Mouse (Mus musculus): ENCODE results near the gene Nemp1. TPM values are rescaled to one million over a fixed set of nuclear protein-coding genes. Genes with fewer than 3 reads are reported as not detected.

Gene Nemp1
- total RNA-seq, 1 experiment from 2014 or later = 43.0 TPM

DNA sequence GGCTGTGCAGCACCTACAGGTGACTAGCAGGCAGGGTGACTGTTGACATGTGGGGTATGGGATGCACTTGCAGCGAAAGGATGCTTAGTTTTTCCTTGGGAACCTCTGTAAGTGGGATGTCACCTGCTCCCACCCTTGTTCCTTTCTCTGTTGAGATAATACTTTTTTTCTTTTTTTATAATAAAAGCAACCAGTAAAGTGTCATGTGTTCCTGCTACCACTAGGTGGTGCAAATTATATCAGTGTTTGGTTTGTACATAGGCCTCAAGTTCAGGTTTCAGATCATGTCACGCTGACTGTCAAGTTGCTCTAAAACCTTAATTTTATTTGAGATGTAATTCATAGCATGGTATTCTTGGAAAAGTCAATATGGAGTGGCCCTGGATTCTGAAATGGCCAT is 27.9 kb downstream of the Nemp1 start:
- ATAC-seq (replicated peaks in 1 of 2; ENCODE audit: insufficient read depth in 1 of 2, low FRiP score in 2 of 2, low TSS enrichment in 1 of 2, low read depth in 1 of 2, poor library complexity in 2 of 2, severe bottlenecking in 2 of 2) = peak; percentile 62 to 73; a peak in 3 of 4 replicates

DNA sequence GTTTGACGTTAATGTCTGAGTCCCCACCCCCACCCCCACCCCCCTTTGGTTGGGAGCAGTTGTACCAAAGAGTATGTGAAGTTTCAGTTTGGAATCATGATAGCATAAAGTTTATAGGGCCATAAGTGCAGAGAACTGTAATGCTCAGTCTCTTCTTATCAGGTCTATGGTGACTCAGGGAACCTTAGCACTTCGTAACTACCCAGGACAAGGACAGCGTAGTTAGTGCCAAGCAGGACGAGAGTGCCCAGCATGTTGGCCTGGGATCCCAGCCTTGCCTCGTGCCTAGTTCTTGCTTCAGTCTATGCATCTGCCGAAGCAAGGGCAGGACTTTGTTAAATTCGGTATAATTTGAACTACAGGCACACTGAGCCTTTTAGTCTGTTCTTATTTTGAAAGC is 29.1 kb downstream of the Nemp1 start:
- ATAC-seq (replicated peaks in 1 of 2; ENCODE audit: insufficient read depth in 1 of 2, low FRiP score in 2 of 2, low TSS enrichment in 1 of 2, low read depth in 1 of 2, poor library complexity in 2 of 2, severe bottlenecking in 2 of 2) = no peak

DNA sequence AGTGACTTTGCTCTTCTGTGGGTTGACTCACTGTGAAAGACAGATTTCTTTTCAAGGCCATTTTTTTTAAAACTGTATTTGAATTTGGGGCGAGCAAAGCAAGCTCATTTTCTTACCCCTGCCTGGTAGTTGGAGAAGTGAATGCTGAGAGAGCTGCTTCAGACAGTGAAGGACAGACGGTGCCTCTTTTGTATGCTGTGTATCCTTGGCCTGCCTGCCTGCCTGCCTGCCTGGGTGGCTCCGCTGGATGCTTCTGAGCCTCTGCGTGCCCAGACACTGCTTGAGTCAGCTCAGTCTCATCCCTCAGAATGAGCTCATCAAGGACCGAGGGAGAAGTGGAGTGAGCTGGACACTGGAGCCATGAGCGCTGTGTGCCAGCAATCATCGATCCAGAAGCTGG is 32.3 kb downstream of the Nemp1 start:
- no peak for ATAC-seq (replicated peaks in 1 of 2; ENCODE audit: insufficient read depth in 1 of 2, low FRiP score in 2 of 2, low TSS enrichment in 1 of 2, low read depth in 1 of 2, poor library complexity in 2 of 2, severe bottlenecking in 2 of 2)

DNA sequence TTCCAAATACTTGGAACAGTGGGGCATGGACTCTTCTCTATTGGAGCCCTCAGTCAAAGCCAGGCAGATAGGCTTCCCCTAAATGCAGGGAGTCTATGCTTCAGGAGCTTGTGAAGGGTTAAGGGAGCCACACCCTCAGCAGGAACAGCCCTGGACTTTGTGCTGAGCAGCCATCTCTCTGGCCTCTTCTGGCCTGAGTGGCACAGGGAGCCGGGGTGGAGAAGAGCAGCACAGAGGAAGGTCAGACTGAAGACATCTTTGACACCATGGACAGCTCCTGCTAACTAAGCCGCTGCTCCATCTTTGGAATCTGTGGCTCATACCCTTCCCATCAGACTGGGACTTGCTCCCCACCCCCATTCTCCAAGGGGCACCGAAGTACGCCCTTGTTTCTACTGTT is 36.6 kb downstream of the Nemp1 start:
- ATAC-seq (replicated peaks in 1 of 2; ENCODE audit: insufficient read depth in 1 of 2, low FRiP score in 2 of 2, low TSS enrichment in 1 of 2, low read depth in 1 of 2, poor library complexity in 2 of 2, severe bottlenecking in 2 of 2) = no peak

DNA sequence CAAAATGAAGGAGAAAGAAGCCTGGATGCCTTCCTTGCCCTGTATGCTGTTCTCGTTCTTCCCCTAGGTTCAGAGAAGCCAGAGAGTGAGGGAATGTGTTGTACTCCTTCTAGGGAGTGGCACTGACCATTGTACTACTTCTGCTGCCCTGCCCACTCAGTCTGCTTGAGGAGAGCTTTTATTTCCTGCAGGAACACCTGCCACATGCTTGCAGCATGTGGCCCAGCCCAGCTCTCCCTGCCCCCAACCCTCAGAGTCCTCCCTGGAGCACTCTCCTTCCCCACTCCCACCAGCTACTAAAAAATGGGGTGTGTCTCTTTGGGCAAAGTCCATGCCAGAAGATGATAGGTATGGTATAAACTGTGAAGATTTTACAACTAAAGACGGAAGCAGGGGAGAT is 37.6 kb downstream of the Nemp1 start:
- ATAC-seq (replicated peaks in 1 of 2; ENCODE audit: insufficient read depth in 1 of 2, low FRiP score in 2 of 2, low TSS enrichment in 1 of 2, low read depth in 1 of 2, poor library complexity in 2 of 2, severe bottlenecking in 2 of 2) = no peak

DNA sequence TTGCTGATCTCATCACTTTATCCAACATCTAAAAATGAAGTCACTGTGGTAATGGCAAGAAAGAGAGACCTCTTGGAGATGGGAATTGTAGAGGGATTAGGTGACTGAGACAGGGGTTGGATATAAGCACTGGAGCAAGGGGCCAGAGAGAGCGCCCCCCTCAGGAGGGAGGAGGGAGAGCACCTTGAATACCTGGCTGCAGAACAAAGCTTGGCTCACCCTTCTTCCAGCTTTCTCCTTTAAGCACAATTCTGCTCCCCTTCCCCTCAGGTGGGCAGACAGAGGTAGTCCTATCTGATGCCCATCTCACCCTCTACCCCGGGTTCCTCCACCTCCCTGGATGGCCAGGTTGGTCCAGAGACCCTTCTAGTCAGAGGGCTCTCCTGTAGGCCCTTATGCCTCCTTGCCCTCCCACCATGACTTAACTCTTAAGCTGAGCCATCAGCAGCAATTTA is 38.1 kb downstream of the Nemp1 start, which contains the start of gene Myo1a:
Gene Myo1a, plus strand, starts transcription at position 405 of the 455 bp plus-strand sequence.
- no peak for ATAC-seq (replicated peaks in 1 of 2; ENCODE audit: insufficient read depth in 1 of 2, low FRiP score in 2 of 2, low TSS enrichment in 1 of 2, low read depth in 1 of 2, poor library complexity in 2 of 2, severe bottlenecking in 2 of 2)

DNA sequence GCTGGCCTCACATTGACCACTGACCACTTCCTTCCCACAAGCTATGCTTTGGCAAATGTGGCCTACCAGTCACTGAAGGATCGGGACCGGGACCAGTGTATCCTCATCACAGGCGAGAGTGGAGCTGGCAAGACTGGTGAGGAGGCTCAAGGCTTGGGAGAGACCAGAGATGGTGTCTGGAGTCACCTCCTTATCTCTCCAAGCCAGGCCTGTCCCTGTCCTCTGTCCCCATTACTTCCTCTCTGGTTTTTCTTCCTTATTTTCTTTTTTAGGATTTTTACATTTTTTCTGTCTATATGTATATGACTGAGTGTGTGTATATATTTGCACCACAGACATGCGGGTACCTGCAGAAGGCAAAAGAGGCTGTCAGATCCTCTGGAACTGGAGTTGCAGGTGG is 39.1 kb downstream of the Nemp1 start:
- no peak for ATAC-seq (replicated peaks in 1 of 2; ENCODE audit: insufficient read depth in 1 of 2, low FRiP score in 2 of 2, low TSS enrichment in 1 of 2, low read depth in 1 of 2, poor library complexity in 2 of 2, severe bottlenecking in 2 of 2)

DNA sequence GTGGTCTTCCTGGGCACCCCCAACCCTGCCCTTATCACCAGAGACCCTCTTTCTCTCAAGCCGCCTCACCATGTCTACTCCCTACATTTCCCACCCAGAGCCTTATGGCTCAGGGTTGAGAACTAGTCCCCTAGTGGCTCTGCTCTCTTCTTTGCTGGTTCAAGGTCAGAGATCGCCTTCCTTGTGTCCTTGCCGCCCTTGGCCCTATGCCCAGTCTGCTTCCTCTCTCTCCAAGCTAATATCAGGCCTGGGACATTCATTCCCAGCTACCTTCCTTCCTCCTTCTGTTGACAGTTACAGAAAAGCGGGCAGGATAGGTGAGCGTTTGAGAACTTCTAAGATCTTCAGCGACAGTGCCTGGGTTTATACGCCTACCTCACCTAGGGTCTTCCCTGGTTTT is 41.0 kb downstream of the Nemp1 start:
- ATAC-seq (replicated peaks in 1 of 2; ENCODE audit: insufficient read depth in 1 of 2, low FRiP score in 2 of 2, low TSS enrichment in 1 of 2, low read depth in 1 of 2, poor library complexity in 2 of 2, severe bottlenecking in 2 of 2) = no peak

DNA sequence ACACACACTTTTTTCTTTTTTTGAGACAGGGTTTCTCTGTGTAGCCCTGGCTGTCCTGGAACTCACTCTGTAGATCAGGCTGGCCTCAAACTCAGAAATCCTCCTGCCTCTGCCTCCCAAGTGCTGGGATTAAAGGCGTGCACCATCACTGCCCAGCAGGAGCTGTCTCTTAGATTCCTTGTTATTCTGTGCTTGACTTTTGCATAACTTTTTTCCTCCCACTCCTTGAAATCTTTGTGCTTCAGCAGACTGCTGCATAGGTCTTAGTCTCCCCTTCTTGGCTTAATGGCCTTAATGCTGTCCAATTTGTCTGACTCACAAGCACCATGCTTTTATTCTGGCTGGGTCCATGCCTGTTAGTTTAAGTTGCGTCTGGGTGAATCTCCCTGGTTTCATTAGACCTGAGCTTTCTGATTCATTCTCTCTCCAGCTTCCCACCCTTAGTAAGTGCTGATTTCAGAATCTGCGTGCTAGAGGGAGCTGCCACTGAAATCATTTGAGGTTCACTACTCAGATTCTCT is 42.2 kb downstream of the Nemp1 start:
- no peak for ATAC-seq (replicated peaks in 1 of 2; ENCODE audit: insufficient read depth in 1 of 2, low FRiP score in 2 of 2, low TSS enrichment in 1 of 2, low read depth in 1 of 2, poor library complexity in 2 of 2, severe bottlenecking in 2 of 2)

DNA sequence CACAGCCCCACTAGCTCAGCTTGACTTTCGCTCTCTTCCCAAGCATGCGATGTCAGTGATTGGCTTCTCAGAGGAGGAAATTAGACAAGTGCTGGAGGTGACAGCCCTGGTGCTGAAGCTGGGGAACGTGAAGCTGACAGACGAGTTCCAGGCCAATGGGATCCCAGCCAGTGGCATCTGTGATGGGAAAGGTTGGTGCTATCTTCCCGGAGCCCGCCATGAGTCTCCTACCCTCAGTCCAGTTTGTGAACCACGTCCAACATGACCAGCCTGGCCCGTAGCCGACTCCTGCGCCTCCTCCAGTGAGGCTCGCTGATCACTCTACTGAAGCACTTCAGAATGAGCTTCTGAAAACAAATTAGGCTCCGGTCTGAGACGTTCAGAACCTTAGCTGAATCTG is 43.6 kb downstream of the Nemp1 start:
- no peak for ATAC-seq (replicated peaks in 1 of 2; ENCODE audit: insufficient read depth in 1 of 2, low FRiP score in 2 of 2, low TSS enrichment in 1 of 2, low read depth in 1 of 2, poor library complexity in 2 of 2, severe bottlenecking in 2 of 2)

DNA sequence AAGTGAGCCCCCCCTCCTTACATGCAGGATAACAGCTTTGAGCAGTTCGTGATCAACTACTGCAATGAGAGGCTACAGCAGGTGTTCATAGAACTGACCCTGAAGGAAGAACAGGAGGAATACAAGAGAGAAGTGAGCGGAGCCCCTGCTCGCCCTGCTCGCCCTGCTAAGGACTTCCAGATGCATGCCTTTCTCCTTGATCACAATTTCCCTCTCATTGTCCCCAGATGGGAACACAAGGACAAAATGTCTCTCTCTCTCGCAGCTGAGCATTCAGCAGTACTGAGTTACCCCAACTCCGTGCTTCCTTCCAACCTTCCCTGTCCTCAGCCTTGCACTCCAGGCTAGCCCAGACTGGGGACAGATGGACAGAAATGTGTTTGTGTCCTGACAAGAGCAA is 46.0 kb downstream of the Nemp1 start:
- no peak for ATAC-seq (replicated peaks in 1 of 2; ENCODE audit: insufficient read depth in 1 of 2, low FRiP score in 2 of 2, low TSS enrichment in 1 of 2, low read depth in 1 of 2, poor library complexity in 2 of 2, severe bottlenecking in 2 of 2)

DNA sequence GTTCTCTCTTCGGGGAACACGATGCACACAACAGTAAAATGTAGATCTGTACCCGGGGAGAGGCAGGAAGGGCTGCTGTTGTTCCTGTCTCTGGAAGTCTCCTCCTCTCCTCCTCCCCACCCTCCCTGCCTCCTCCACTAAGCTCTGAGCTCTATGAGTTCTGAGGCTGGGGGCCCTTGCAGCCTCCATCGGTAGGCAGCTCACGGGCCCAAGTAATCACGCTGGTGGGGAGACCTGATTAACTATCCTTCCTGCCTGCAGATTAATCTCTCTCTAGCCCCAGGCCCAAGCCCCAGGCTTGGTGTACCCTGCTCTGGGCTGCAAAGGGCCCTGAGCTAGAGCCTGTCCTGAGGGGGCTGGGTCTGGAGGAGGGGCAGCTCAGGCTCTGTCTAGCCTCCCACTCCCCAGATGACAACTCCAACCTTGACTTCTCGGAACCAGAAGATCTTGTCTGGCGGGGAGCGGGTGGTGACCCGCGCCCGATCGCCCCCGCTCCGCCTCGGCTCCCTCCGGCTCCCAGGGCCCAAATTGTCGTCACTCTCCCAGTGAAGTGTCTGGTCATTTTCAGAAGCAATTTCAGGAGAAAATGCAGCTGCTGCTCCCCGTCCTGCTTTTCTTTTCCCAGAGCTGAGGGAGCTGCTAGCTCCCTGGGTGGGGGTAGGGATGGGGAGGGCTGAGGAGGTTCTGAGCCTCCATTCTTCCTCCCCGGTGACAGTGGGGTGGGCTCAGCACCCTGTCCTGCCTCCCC is 55.1 kb downstream of the Nemp1 start:
- no peak for ATAC-seq (replicated peaks in 1 of 2; ENCODE audit: insufficient read depth in 1 of 2, low FRiP score in 2 of 2, low TSS enrichment in 1 of 2, low read depth in 1 of 2, poor library complexity in 2 of 2, severe bottlenecking in 2 of 2)

DNA sequence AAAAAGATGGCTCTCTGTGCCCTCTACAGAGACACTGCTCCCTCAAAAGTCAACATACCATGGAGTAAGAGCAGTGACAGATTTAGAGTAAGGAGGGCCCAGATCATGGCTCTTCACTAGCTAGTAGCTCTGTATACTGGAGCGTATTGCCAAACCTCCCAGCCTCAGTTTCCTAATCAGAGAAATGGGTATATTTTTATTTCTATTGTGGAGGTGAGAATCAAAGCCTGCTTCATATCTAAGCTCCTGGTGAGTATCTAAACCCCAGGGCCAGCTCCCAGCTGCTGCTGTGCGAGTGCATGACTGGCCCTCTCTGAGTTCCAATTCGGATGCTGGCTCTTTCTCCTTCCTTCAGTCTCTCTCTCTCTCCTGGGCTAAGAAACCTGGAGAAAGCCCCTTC is 57.5 kb downstream of the Nemp1 start, which contains the start of gene Tac2:
Gene Tac2, plus strand, starts transcription at position 301 of the 400 bp plus-strand sequence.
- ATAC-seq (replicated peaks in 1 of 2; ENCODE audit: insufficient read depth in 1 of 2, low FRiP score in 2 of 2, low TSS enrichment in 1 of 2, low read depth in 1 of 2, poor library complexity in 2 of 2, severe bottlenecking in 2 of 2) = no peak

DNA sequence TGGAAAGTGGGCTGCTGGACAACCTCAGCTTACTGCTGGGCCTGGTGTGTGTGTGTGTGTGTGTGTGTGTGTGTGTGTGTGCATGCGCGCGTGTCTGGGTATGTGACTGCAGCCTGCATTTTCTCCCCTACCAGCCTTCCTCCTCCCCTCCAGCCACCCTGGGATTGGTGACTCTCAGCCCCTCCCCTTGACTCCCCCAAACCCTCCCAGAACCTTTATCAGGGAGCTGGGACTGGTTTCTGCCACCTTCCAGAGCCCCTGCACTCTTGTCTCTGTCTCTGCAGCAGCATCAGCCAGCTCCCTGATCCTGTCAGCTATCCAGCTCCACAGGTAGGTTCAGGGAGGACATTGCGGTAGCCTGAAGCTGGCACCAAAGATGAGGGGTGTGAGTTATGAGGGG is 58.4 kb downstream of the Nemp1 start:
- no peak for ATAC-seq (replicated peaks in 1 of 2; ENCODE audit: insufficient read depth in 1 of 2, low FRiP score in 2 of 2, low TSS enrichment in 1 of 2, low read depth in 1 of 2, poor library complexity in 2 of 2, severe bottlenecking in 2 of 2)

DNA sequence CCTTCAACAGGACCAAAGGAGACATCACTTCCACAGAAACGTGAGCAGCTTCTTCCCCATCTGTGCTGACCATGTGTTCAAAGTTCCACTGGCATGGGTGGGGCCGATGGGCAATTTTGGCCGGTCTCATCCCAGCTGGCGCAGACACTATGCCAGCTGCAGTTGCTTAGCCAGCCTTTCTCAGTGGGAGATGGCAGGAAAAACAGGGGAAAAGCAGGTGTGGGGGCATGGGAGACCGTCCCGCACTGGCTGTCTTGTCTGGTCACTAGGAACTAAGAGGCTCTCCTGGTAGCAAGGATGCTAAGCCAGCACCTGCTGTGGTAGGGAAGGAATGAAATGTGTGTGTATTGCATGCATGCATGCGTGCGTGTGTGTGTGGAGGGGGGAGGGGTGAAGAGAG is 61.7 kb downstream of the Nemp1 start:
- no peak for ATAC-seq (replicated peaks in 1 of 2; ENCODE audit: insufficient read depth in 1 of 2, low FRiP score in 2 of 2, low TSS enrichment in 1 of 2, low read depth in 1 of 2, poor library complexity in 2 of 2, severe bottlenecking in 2 of 2)

DNA sequence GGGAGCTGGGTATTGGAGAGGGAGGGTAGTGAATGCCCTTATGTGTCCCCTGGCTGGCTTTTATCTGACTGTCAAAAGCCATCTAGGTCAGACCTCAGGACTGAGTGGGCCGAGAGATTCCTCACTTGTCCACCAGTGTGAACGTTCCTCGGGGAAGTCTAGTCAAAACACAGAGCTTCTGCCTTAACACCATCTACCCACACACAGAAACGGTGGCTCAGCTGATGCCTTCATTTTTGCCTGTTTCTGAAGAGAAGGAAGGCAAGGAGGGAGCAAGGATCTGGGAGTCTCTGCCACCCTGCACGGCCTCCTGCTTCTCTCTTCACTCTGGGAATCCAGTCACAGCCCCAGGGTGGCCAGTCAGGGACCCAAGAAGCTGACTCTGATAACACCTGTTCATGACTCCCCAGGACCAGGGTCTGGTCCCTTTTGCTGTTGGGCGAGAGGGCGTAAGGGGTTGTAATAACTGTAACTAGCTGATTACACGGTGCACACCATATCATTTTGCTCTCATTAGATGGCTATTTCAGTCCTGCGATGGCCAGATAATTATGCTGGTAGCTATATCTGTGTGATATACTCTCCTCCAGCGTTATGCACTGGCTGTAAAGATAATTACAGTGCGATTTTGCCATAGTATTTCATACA is 63.7 kb downstream of the Nemp1 start:
- ATAC-seq (replicated peaks in 1 of 2; ENCODE audit: insufficient read depth in 1 of 2, low FRiP score in 2 of 2, low TSS enrichment in 1 of 2, low read depth in 1 of 2, poor library complexity in 2 of 2, severe bottlenecking in 2 of 2) = peak in 1 of 2 experiments; percentile 4; a peak in 1 of 4 replicates

DNA sequence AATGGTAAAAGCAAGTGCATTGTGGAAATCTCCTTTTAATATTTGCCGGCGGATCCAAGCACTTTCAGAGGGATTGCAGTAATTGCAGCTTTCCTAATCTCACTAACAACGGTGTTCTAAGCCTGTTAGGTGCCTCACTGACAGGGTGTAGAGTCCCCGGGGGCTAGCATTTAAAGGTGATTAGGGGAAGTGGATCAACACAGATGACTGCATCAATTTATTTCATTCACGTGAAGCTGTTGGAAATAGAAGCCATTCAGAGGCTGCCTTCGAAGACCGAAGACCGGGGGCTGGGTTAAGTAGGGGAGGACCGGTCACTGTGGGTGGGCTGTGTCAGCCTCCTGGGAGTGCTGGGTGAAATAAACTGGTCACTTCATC is 64.2 kb downstream of the Nemp1 start:
- no peak for ATAC-seq (replicated peaks in 1 of 2; ENCODE audit: insufficient read depth in 1 of 2, low FRiP score in 2 of 2, low TSS enrichment in 1 of 2, low read depth in 1 of 2, poor library complexity in 2 of 2, severe bottlenecking in 2 of 2)

DNA sequence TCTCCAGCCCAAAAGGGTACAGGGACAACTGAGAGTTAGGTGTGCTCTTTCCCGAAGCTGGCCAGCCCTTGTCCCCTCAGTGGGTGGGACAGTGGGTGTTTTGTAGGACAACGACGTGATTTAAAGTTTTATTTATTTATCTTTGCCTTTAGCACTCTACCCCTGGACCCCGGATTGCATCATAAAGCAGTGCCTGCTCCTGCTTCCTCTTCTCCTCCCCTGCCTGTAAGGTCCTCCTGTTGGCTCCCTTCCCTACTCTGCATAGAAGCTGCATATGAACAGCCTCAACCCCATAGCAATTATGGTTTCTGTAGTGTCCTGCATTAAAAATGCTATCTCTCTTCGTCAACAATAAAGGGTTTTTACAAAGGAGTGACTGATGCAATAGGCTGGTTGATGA is 64.7 kb downstream of the Nemp1 start:
- ATAC-seq (replicated peaks in 1 of 2; ENCODE audit: insufficient read depth in 1 of 2, low FRiP score in 2 of 2, low TSS enrichment in 1 of 2, low read depth in 1 of 2, poor library complexity in 2 of 2, severe bottlenecking in 2 of 2) = no peak

DNA sequence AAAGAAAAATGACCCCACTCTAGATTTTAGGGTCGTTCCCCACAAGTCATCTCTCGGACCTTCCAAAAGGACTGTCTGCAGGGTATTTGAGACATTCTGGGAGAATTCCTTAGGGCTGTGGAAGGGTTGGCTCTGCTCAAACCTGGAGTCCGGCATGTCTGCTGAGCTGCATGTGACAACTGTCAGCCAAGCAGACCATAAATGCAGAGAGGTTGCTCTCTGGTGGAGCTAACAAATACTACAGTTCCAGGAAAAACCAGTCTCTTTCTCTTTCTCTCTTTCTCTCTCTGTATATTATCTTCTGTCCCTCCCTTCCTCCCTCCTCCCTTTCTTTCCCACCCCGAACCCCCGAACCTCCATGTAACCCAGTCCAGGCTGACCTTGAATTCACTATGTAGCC is 67.7 kb downstream of the Nemp1 start:
- no peak for ATAC-seq (replicated peaks in 1 of 2; ENCODE audit: insufficient read depth in 1 of 2, low FRiP score in 2 of 2, low TSS enrichment in 1 of 2, low read depth in 1 of 2, poor library complexity in 2 of 2, severe bottlenecking in 2 of 2)

Measured in hematopoietic stem cell, adult 5-6 weeks (primary cell).